Mouse (Mus musculus) lung, embryonic 15.5 days (tissue): ENCODE results near the gene Zfp286. TPM values are rescaled to one million over a fixed set of nuclear protein-coding genes. Genes with fewer than 3 reads are reported as not detected.

Source experiments
- polyA plus RNA-seq: library from polyadenylated mRNA; unstranded; fragments of >200 nt; fragmentation: Nextera tagmentation; extraction: Ambion mirVana; gene quantifications from 2 replicates; pipeline ENCODE4 v1.2.1, GENCODE M21; 2015

Zfp286 gene
- polyA plus RNA-seq, 1 experiment from 2014 or later: 16.7 TPM

Other genes with a start within 250 kb of the Zfp286 start
- 3,157 and 3,186 TPM in 2 replicates for gene Ubb, start 238.3 kb downstream of the Zfp286 start, polyA plus RNA-seq
- gene Trpv2, start 215.0 kb downstream of the Zfp286 start, polyA plus RNA-seq: 4.6 and 5.5 TPM in 2 replicates
- 12.6 and 13.0 TPM in 2 replicates for gene Lrrc75a, start 140.9 kb downstream of the Zfp286 start, polyA plus RNA-seq
- gene Mmgt2, start 140.8 kb downstream of the Zfp286 start, polyA plus RNA-seq: 40.9 and 42.1 TPM in 2 replicates
- gene Zfp287, start 57.6 kb downstream of the Zfp286 start, polyA plus RNA-seq: 5.8 and 6.6 TPM in 2 replicates
- gene Gm10428, start 36.4 kb downstream of the Zfp286 start, polyA plus RNA-seq: not detected in 2 replicates
- gene Trim16, start 30.8 kb upstream of the Zfp286 start, polyA plus RNA-seq: 20.2 and 23.6 TPM in 2 replicates
- gene Fbxw10, start 57.6 kb upstream of the Zfp286 start, polyA plus RNA-seq: 0.38 and 0.49 TPM in 2 replicates
- gene Tvp23b, start 90.0 kb upstream of the Zfp286 start, polyA plus RNA-seq: 69.3 and 74.3 TPM in 2 replicates
- gene Cdrt4, start 161.7 kb upstream of the Zfp286 start, polyA plus RNA-seq: 0.36 and 0.62 TPM in 2 replicates